Mouse (Mus musculus) stomach, embryonic 16.5 days (tissue): ENCODE data around the gene Focad. TPM values are rescaled to one million over a fixed set of nuclear protein-coding genes. Genes with fewer than 3 reads are reported as not detected.

Experiments used
- ATAC-seq: fragments of 200-750 bp; cut with Nextera tagmentation; 2 replicates; pipeline ENCODE4 v1.8.0; 2017; ENCODE audit warnings: moderate number of reproducible peaks, moderate TSS enrichment; ENCODE audit not compliant: insufficient read depth, low FRiP score
- H3K27ac ChIP-seq: fragments of 300-500 bp; sonication (generic); 2 replicates; pipeline ENCODE4 v1.5.1; 2014; ENCODE audit warnings: low read length
- H3K27me3 ChIP-seq: fragments of 300-500 bp; sonication (generic); 2 replicates; pipeline ENCODE4 v1.6.1; 2014; ENCODE audit warnings: low read length, control low read depth, mixed read lengths; ENCODE audit not compliant: control insufficient read depth, insufficient read depth
- H3K36me3 ChIP-seq: fragments of 300-500 bp; sonication (generic); 2 replicates; pipeline ENCODE4 v1.6.1; 2014; ENCODE audit warnings: low read length; ENCODE audit not compliant: control insufficient read depth, insufficient read depth
- H3K4me1 ChIP-seq: fragments of 300-500 bp; sonication (generic); 2 replicates; pipeline ENCODE4 v1.6.1; 2014; ENCODE audit warnings: low read length, control low read depth, mixed read lengths; ENCODE audit not compliant: control insufficient read depth, insufficient read depth
- H3K4me2 ChIP-seq: fragments of 300-500 bp; sonication (generic); 2 replicates; pipeline ENCODE4 v1.6.1; 2014; ENCODE audit warnings: low read depth, low read length, mixed read lengths
- H3K4me3 ChIP-seq: fragments of 300-500 bp; sonication (generic); replicated peaks from 2 replicates; pipeline ENCODE4 v1.5.1; 2014; ENCODE audit warnings: mild to moderate bottlenecking, low read length
- H3K9ac ChIP-seq: fragments of 300-500 bp; sonication (generic); 2 replicates; pipeline ENCODE4 v1.6.1; 2014; ENCODE audit warnings: low read length
- H3K9me3 ChIP-seq: fragments of 300-500 bp; sonication (generic); replicated peaks from 2 replicates; pipeline ENCODE4 v1.6.1; 2016; ENCODE audit warnings: low read length, control low read depth; ENCODE audit not compliant: control insufficient read depth
- WGBS: fragments of 180-500 bp; shearing (Covaris S2); extraction: QIAGEN DNeasy Blood & Tissue Kit; methylation state at CpG from one replicate; pipeline ENCODE4 v1.1.7; 2014; 5-methylcytosine and 5-hydroxymethylcytosine counted together
- polyA plus RNA-seq: library from polyadenylated mRNA; unstranded; fragments of >200 nt; fragmentation: Nextera tagmentation; extraction: Ambion mirVana; gene quantifications from 2 replicates; pipeline ENCODE4 v1.2.1, GENCODE M21; 2015

Focad gene
- polyA plus RNA-seq, 1 experiment from 2014 or later = 14.9 TPM

GRCm38 (mm10) chr4:88245494-88245893 lies 151.1 kb downstream of the Focad start:
- H3K4me2 ChIP-seq = no peak overlapping the region

GRCm38 (mm10) chr4:88261349-88261748 lies 166.9 kb downstream of the Focad start:
- 89% methylated on average over 5 of the region's 5 CpGs for WGBS

More at GRCm38 (mm10) chr4:88245494-88245893, 151.1 kb downstream of the Focad start:
- Histone ChIP-seq H3K27ac (no peak overlapping the region), H3K36me3 (no peaks in the 10 kb centered on the region), H3K9me3 (no peaks in the 10 kb centered on the region), H3K4me3 (no peak overlapping the region), H3K27me3 (no peaks in the 10 kb centered on the region), H3K9ac (no peak overlapping the region), H3K4me1 (no peaks in the 10 kb centered on the region)
- 71% methylated on average over 4 of the region's 4 CpGs for WGBS
- ATAC-seq = no peak

GRCm38 (mm10) chr4:88264536-88264935 lies 170.1 kb downstream of the Focad start:
- H3K4me1 ChIP-seq = no peaks in the 10 kb centered on the region
- H3K9ac ChIP-seq = no peak overlapping the region
- ATAC-seq = no peak
- H3K27me3 ChIP-seq = no peaks in the 10 kb centered on the region
- no peak overlapping the region for H3K27ac ChIP-seq
- no peak overlapping the region for H3K4me2 ChIP-seq
- H3K4me3 ChIP-seq = no peak overlapping the region
- 79% methylated on average over 1 of the region's 1 CpGs for WGBS
- H3K9me3 ChIP-seq = no peaks in the 10 kb centered on the region
- H3K36me3 ChIP-seq = no peaks in the 10 kb centered on the region

More at GRCm38 (mm10) chr4:88261349-88261748, 166.9 kb downstream of the Focad start:
- Histone ChIP-seq H3K4me3 (no peak overlapping the region), H3K9me3 (no peaks in the 10 kb centered on the region), H3K4me1 (no peaks in the 10 kb centered on the region), H3K36me3 (no peaks in the 10 kb centered on the region), H3K27ac (no peak overlapping the region), H3K4me2 (no peak overlapping the region), H3K27me3 (no peaks in the 10 kb centered on the region), H3K9ac (no peak overlapping the region)
- no peak for ATAC-seq

GRCm38 (mm10) chr4:88270408-88271067 lies 176.1 kb downstream of the Focad start:
- H3K9ac ChIP-seq = no peak overlapping the region
- no peak overlapping the region for H3K4me2 ChIP-seq
- H3K4me3 ChIP-seq = no peak overlapping the region
- H3K27ac ChIP-seq = no peak overlapping the region
- no peaks in the 10 kb centered on the region for H3K9me3 ChIP-seq
- H3K4me1 ChIP-seq = peaks cover 2% of the 10 kb centered on the region; the same call in 1 of the 2 replicates
- no peaks in the 10 kb centered on the region for H3K36me3 ChIP-seq
- no peaks in the 10 kb centered on the region for H3K27me3 ChIP-seq
- no peak for ATAC-seq
- 81% methylated on average over 7 of the region's 7 CpGs for WGBS

- H3K27me3 ChIP-seq = no peaks in the 10 kb centered on the region
- no peaks in the 10 kb centered on the region for H3K9me3 ChIP-seq
- peak overlapping the region; percentile 24; the same call in 1 of the 2 replicates for H3K4me2 ChIP-seq
- H3K36me3 ChIP-seq = no peaks in the 10 kb centered on the region
- H3K4me1 ChIP-seq = peaks cover 7% of the 10 kb centered on the region; the same call in 1 of the 2 replicates
- 27% methylated on average over 6 of the region's 6 CpGs for WGBS
- ATAC-seq = no peak
- peak overlapping the region; percentile 72; the same call in 1 of the 2 replicates for H3K27ac ChIP-seq
- no peak overlapping the region for H3K9ac ChIP-seq
- no peak overlapping the region for H3K4me3 ChIP-seq
Measured at GRCm38 (mm10) chr4:88275571-88276041, 181.2 kb downstream of the Focad start.

GRCm38 (mm10) chr4:88276058-88276734 lies 181.8 kb downstream of the Focad start:
- Histone ChIP-seq H3K4me3 (no peak overlapping the region), H3K9me3 (no peaks in the 10 kb centered on the region), H3K9ac (no peak overlapping the region), H3K27ac (peak overlapping the region; percentile 29; the same call in 1 of the 2 replicates), H3K4me2 (no peak overlapping the region), H3K27me3 (no peaks in the 10 kb centered on the region), H3K4me1 (peaks cover 7% of the 10 kb centered on the region; the same call in 1 of the 2 replicates), H3K36me3 (no peaks in the 10 kb centered on the region)
- WGBS = 69% methylated on average over 4 of the region's 4 CpGs
- ATAC-seq = no peak

GRCm38 (mm10) chr4:88278524-88278923 lies 184.1 kb downstream of the Focad start:
- no peaks in the 10 kb centered on the region for H3K36me3 ChIP-seq
- no peak overlapping the region for H3K4me2 ChIP-seq
- WGBS = 91% methylated on average over 2 of the region's 2 CpGs
- H3K4me1 ChIP-seq = peaks cover 7% of the 10 kb centered on the region; the same call in 1 of the 2 replicates
- no peaks in the 10 kb centered on the region for H3K27me3 ChIP-seq
- H3K9me3 ChIP-seq = no peaks in the 10 kb centered on the region
- H3K27ac ChIP-seq = no peak overlapping the region
- H3K9ac ChIP-seq = no peak overlapping the region
- no peak for ATAC-seq
- H3K4me3 ChIP-seq = no peak overlapping the region

- no peak overlapping the region for H3K4me3 ChIP-seq
- ATAC-seq = no peak
- H3K9ac ChIP-seq = no peak overlapping the region
- H3K4me1 ChIP-seq = peaks cover 5% of the 10 kb centered on the region; the same call in 1 of the 2 replicates
- H3K27me3 ChIP-seq = no peaks in the 10 kb centered on the region
- H3K27ac ChIP-seq = no peak overlapping the region
- H3K36me3 ChIP-seq = no peaks in the 10 kb centered on the region
- H3K9me3 ChIP-seq = no peaks in the 10 kb centered on the region
- H3K4me2 ChIP-seq = no peak overlapping the region
- 89% methylated on average over 2 of the region's 2 CpGs for WGBS
Measured at GRCm38 (mm10) chr4:88280536-88280935, 186.1 kb downstream of the Focad start.

GRCm38 (mm10) chr4:88295537-88295936 lies 201.1 kb downstream of the Focad start:
- H3K27ac ChIP-seq = no peak overlapping the region
- H3K9me3 ChIP-seq = no peaks in the 10 kb centered on the region
- H3K36me3 ChIP-seq = no peaks in the 10 kb centered on the region; the same call in 1 of the 2 replicates
- H3K4me2 ChIP-seq = no peak overlapping the region
- H3K4me3 ChIP-seq = no peak overlapping the region
- no peaks in the 10 kb centered on the region for H3K27me3 ChIP-seq
- 77% methylated on average over 6 of the region's 6 CpGs for WGBS
- no peak for ATAC-seq
- H3K9ac ChIP-seq = no peak overlapping the region
- H3K4me1 ChIP-seq = no peaks in the 10 kb centered on the region
